Mouse (Mus musculus): ENCODE results near the gene Katnb1. TPM values are rescaled to one million over a fixed set of nuclear protein-coding genes. Genes with fewer than 3 reads are reported as not detected.

The Katnb1 gene
- polyA plus RNA-seq (2015; fragmentation: Nextera tagmentation; extraction: Ambion mirVana), result 20.1 and 20.3 TPM in 2 replicates

GRCm38 (mm10) chr8:95080381-95081341 lies at the start of gene Katnb1:
TSS of gene Katnb1 (plus strand) at chr8:95081186.
- DNase-seq (ENCODE audit: low spot score), result peak; percentile 100

GRCm38 (mm10) chr8:95037106-95037925 lies 43.7 kb upstream of the Katnb1 start:
- peak; percentile 39 for DNase-seq (ENCODE audit: low spot score)

- no peak for DNase-seq (ENCODE audit: low spot score)
These were observed 38.9 kb upstream of the Katnb1 start for GRCm38 (mm10) chr8:95041883-95042784.

GRCm38 (mm10) chr8:95044811-95045210 lies 36.2 kb upstream of the Katnb1 start:
- no peak for DNase-seq (ENCODE audit: low spot score)

DNA sequence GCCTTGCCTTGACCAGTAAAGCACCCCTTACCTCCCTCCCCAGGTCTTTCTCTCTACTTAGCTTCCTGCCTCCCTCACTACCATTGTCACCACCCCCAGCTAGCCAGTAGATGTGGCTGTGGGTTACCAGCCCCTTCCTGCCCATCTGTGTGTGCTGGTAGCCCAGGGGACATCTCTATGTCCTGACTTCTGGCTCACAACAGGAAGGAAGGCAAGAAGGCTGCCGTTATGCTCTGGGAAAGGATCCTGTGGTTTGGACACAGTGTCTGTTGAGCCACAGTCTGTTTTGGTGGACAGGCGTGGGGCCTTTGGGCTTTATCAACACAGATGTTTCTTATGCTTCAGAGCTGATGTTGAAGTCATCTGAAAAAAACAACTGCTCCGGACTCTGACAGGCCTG lies 34.0 kb upstream of the Katnb1 start:
- peak; percentile 20 for DNase-seq (ENCODE audit: low spot score)

DNA sequence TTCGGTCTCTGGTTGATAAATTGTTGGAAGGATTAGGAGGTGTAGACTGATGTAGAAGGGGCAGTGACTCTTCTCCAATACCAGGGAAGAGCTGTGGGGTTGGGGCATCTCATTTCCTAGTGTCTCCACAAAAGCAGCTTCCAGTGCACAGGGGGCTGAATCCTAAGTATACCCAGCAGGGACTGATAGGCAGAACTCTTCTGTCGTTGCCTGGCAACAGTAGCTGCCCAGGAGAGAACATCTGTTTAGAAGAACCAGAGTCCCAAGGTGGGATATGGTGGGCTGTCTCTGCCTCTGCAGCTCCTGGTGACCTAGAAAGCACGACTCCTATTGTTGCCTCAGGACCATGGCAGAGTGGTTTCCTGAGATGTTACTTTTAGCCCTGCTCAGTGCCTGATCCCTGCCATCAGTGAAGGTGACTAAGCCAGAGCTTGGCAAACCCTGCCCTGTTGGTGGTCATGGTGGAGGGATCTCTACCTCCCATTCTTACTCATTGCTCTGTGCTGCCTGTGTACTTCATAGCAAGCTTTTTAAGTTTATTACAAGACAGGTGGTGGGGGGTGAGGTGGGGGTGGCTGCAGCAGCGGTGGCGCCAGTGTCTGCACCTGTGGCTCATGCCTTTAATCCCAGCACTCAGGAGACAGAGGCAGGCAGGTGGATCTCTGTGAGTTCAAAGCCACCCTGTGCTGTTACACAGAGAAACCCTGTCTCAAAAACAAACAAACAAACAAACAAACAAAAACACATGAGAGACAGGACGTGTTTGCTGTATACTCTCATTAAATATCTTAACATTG lies 32.9 kb upstream of the Katnb1 start:
- peak; percentile 28 for DNase-seq (ENCODE audit: low spot score)

- no peak for DNase-seq (ENCODE audit: low spot score)
These were observed 31.4 kb upstream of the Katnb1 start for GRCm38 (mm10) chr8:95049636-95050035.

DNA sequence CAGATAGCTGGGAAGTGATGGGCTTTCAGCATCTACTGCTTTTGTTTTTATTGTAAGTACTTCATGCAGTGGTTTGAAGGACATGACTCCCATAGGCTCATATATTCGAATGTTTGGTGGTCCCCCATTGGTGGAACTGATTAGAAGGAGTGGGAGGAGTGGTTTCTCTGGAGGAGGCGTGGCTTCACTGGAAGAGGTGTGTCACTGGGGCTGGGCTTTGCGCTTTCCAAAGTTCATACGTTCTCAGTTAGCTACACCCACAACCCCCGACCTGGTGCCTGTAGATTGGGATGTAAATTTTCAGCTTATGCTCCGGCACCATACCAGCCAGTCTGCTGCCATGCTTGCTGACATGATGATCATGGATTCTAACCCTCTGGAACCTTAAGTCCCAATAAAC lies 26.5 kb upstream of the Katnb1 start:
- DNase-seq (ENCODE audit: low spot score), result no peak

GRCm38 (mm10) chr8:95054927-95055510 lies 26.0 kb upstream of the Katnb1 start, which contains the start of gene Drc7:
TSS of gene Drc7 (plus strand) at chr8:95055103.
- no peak for DNase-seq (ENCODE audit: low spot score)

DNA sequence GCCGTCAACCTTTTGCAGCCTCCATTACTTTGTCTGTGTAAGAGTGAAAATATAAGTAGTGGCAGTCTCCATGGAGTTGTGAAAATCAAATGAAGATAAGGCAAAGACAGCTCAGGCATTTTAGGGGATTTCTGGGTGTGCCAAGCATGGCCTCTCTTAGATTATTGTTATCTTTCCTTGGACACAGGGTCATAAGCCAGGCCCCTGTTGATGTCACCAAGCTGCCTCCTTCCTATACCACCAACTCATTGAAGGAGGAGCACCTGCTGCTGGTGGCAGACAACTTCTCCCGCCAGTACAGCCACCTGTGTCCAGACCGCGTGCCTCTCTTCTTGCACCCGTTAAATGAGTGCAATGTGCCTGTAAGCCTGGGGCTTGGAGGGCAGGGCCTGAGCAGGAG lies 24.6 kb upstream of the Katnb1 start:
- no peak for DNase-seq (ENCODE audit: low spot score)

GRCm38 (mm10) chr8:95058661-95059060 lies 22.3 kb upstream of the Katnb1 start:
- peak; percentile 52 for DNase-seq (ENCODE audit: low spot score)

- no peak for DNase-seq (ENCODE audit: low spot score)
These were observed 21.0 kb upstream of the Katnb1 start for GRCm38 (mm10) chr8:95059812-95060533.

DNA sequence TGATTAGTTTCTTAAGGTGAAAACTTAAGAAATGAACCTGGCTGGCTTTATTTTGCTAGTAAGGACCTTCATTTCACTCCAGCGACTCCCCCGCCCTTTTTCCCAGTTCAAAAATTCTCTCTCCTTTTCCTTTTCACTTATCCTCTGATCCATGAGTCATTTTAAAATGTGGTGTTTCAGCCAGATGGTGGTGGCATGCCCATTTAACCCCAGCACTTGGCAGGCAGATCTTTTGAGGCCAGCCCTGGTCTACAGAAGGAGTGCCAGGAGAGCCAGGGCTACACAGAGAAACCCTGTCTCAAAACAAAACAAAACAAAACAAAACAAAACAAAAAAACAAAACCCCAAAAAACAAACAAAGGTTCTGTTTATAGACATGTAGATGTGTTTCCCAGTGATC lies 16.5 kb upstream of the Katnb1 start:
- no peak for DNase-seq (ENCODE audit: low spot score)

GRCm38 (mm10) chr8:95067582-95067981 lies 13.4 kb upstream of the Katnb1 start:
- DNase-seq (ENCODE audit: low spot score), result peak; percentile 77

GRCm38 (mm10) chr8:95075504-95075903 lies 5.5 kb upstream of the Katnb1 start:
- DNase-seq (ENCODE audit: low spot score), result no peak

- DNase-seq (ENCODE audit: low spot score), result no peak
These were observed 4.8 kb upstream of the Katnb1 start for GRCm38 (mm10) chr8:95076151-95076550.

- DNase-seq (ENCODE audit: low spot score), result no peak
These were observed 2.9 kb upstream of the Katnb1 start for GRCm38 (mm10) chr8:95078055-95078454.

DNA sequence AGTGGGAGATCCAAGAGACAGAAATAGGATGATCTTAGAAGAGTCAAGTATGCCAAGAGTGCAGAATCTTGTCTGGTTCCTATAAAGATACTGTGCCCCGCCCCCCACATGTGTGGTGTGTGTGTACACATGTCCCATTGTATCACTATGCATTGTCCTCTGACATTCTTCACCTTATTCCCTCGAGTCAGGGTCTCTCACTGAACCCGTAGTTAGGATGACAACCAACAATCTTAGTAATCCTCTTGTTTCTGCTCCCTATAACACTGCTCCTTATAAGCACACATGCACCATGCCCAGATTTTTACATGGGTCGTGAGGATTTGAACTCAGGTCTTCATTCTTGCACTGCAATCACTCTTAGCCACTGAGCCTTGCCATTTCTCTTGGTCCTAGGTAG lies 1.7 kb upstream of the Katnb1 start:
- no peak for DNase-seq (ENCODE audit: low spot score)

- DNase-seq (ENCODE audit: low spot score), result no peak
These were observed 664 bp downstream of the Katnb1 start for GRCm38 (mm10) chr8:95081650-95082049.
